Mouse (Mus musculus): ENCODE data around the gene Pcp4. TPM values are rescaled to one million over a fixed set of nuclear protein-coding genes. Genes with fewer than 3 reads are reported as not detected.

Gene Pcp4
- total RNA-seq, 1 experiment from 2014 or later = not detected

DNA sequence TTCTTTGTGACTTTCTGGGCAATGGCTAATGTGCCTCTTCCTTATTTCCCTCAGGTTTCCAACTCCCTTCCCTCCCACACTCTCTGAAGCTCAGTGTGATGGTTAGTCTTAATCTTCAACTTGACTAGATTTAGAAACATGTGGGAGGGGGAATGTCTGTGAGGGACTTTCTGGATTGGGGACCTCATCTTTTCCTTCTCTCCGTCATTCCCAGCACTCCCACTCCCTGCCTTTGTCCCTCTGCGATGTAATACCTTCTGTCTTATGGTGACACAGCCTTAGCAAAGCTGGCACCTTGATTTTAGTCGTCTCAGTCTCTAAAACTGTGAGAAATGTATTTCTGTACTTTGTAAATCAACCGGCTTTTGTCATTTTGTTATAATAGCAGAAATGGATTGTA is 88.0 kb downstream of the Pcp4 start:
- ATAC-seq (replicated peaks; ENCODE audit: insufficient number of reproducible peaks, low FRiP score, low TSS enrichment, poor library complexity, severe bottlenecking) = no peak

DNA sequence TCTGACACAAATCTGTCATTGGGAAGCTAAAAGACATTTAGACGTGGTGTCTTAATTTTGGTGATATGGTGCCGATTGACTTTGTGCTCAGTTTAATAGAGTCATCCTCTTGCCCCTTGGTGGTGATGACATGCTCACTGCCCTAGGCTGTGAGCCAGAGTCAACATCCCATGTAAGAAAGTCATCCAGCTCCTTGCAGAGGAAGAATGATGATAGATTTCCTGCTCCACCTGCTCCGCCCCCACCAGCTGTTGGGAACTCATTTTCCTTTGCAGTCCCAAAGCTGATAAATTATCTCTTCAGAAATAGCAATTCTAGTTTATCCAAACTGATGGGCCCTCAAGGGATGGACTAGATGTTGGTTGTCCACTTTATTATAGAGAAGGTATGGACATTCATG is 89.2 kb downstream of the Pcp4 start:
- ATAC-seq (replicated peaks; ENCODE audit: insufficient number of reproducible peaks, low FRiP score, low TSS enrichment, poor library complexity, severe bottlenecking) = no peak

DNA sequence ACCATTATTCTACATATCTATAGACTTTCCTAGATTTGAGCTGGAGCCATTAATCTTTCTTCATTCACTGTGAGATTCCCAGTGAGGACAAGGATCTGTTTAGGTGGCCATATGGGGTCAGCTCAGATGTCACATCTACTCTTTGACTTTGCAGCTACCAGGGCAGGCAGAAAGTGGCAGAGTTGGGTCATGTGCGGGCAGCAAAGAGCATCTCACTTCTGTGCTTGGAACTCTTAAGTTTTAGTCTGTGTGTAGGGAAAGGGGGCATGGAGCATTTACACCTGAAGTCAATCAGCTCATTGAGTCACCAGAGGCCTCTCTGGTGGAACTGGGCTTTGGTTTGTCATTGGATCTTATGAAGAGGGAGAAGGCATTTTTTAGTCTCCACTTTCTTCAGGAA is 90.9 kb downstream of the Pcp4 start:
- no peak for ATAC-seq (replicated peaks; ENCODE audit: insufficient number of reproducible peaks, low FRiP score, low TSS enrichment, poor library complexity, severe bottlenecking)

DNA sequence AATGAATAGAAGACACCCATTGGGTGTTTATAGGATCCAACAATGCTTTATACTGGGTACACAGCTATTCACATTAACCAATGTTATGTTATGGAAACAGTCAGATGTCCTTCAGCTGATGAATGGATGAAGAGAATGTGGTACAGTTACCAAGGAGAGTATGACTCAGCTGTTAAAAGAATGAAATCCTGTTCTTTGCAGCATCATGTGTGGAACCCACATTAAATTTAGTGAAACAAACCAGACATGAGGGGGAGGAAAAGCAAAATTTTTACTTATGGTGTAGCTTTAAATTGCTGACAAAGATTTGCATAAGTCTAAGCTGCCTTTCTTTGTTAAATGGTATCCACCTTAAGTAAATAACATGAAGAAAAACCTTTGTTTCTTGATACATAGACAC is 92.4 kb downstream of the Pcp4 start:
- ATAC-seq (replicated peaks; ENCODE audit: insufficient number of reproducible peaks, low FRiP score, low TSS enrichment, poor library complexity, severe bottlenecking) = no peak

DNA sequence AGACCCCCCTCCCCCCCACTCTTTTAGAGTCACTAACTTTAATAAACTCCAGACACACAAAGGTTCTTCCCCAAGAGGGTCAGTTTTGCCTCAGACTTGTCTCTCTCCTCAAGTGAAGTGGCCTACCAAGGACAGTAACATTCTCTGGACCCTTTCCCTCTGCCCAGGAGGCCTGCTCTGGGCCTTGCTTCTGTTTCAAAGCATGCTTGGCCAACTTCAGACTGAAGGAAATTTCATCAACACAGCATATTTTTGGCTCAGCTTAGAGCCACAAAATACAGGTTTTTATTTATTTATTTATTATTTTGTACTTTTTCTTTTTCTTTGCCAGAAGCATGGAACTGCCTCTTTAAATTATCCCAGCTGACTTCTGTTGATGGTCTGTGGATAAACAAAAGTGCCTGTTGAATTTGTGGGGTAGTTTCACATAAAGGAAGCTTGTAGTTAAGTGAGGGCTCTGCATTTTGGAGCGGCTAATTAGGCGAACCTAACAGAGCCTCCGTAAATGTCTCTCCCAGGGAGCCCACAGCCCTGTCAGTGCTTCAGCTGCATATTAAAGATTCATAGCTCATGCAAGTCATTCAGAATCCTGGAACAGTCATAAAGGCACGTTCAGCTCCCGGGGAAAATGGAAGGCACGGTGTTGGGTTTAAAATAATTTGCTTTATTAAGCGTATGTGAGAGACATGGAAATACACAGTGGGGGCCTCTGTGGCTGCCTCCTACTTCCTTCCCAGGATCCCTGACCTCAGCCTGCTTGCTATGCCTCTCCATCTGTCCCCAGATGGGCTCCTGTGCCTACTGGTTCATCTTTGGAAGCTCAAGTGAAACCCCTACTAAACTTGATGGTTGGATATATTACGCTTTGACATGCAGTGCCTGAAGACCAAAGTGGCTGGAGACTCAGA is 96.2 kb downstream of the Pcp4 start:
- no peak for ATAC-seq (replicated peaks; ENCODE audit: insufficient number of reproducible peaks, low FRiP score, low TSS enrichment, poor library complexity, severe bottlenecking)

DNA sequence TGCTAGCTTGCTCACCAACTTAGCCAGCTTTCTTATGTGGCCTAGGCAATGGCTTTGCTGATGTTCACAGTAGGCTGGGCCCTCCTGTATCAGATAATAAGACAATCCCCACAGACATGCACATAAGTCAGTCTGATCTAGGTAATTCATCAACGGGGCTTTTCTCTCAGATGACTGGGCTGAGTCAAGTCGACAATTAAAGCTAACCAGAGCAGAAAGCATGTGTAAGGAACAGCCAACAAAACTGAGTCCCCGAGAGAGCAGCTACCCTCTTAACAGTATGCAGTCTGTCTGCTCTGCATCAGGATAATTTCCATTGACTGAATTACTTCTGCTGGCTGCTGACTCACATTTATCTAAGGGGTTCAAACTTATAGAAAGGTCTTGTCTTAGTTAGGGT is 100.0 kb downstream of the Pcp4 start:
- no peak for ATAC-seq (replicated peaks; ENCODE audit: insufficient number of reproducible peaks, low FRiP score, low TSS enrichment, poor library complexity, severe bottlenecking)

Other genes starting within 250 kb of the Pcp4 start
- 0.29 TPM in 1 of 3 replicates, not detected in the others for gene B3galt5, start 231.8 kb upstream of the Pcp4 start, total RNA-seq (2017)
- gene Itgb2l, start 24.0 kb upstream of the Pcp4 start, total RNA-seq (2017) = 0.11 to 0.29 TPM in 2 of 3 replicates, not detected in the other